Comparison of ENCODE assay signal across 15 mouse cellular contexts in the genomic region with DNA sequence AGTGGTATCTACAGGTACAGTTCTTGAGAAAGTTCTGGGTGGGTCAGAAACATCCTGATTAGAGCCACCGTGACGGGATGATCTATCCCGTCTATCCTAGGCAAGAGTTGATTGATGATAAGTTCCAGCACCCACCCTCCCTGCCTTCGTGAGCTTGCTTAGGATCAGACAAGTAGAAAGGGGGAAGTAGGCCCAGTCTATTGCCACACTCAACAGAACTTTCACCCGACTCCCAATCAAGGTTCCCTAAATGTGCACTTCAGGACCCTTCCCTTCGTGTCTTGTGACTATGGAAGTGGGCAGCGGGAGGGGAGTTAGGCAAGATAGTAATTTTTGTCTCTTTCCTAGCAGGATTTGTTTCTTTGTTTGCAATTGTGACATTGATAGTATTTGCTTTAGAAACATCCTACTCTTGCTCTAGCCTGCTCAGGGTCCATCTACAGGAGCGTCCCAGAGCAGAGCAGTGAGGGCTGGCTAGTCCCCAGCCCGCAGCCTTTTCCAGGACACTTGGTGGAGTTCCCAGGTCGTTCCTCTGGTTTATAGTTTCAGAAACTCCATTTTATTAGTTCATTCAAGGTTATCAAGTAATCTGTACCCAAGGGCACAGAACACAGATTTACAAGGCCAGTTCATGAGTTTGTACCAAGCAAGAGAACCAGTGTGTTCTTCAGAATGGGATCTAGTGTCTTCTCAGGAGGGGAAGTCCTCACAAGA. TPM values are rescaled to one million over a fixed set of nuclear protein-coding genes. Genes with fewer than 3 reads are reported as not detected.
DNase-seq lines count a peak whose midpoint lies in the region; ATAC-seq lines count a peak whose summit lies in the region.
"Had no signal": no experiment of that assay in that cellular context is flagged by ENCODE, and none has a peak within 500 bp of the region (broad histone marks: within the 10 kb centered on the region; RNA-seq: fewer than 3 reads in every experiment).

No protein-coding gene starts in this region.

- intact Hi-C loops in gastrocnemius, postnatal 14 days (cut with DNase I; ENCODE audit: low total_unique reads), result no loop called here

- peak; percentile 59 to 76 for DNase-seq in adrenal gland, adult (ENCODE audit: inconsistent age in 2 of 2, low spot score in 1 of 2)
- no peak for DNase-seq in adrenal gland, adult 18-20 months (ENCODE audit: low spot score in 2 of 2)
- peak; percentile 9 for DNase-seq in lung, postnatal 25 days (ENCODE audit: low spot score)
- no peak for DNase-seq in lung, postnatal 10 days
- peak; percentile 27 for DNase-seq in gastrocnemius, postnatal 14 days
- DNase-seq: cerebellum, postnatal 10 days; forebrain, postnatal 0 days; kidney, postnatal 14 days; left cerebral cortex, postnatal 4 days; right cerebral cortex, adult 18-20 months had no signal

- peak; percentile 46; the same call in 1 of the 2 replicates for ATAC-seq in neutrophil, adult 5-6 weeks (ENCODE audit: extremely low read depth, insufficient number of reproducible peaks, low FRiP score, poor library complexity, severe bottlenecking)
- ATAC-seq in inflammation-experienced regulatory T-cells, adult 6 months, result no peak
- no peak for ATAC-seq in megakaryocyte-erythroid progenitor cell, adult 5-6 weeks (replicated peaks; ENCODE audit: low FRiP score, low TSS enrichment, poor library complexity, severe bottlenecking)
- ATAC-seq: activated CD4-positive, CD25-positive, alpha-beta regulatory T cell, adult 4 months; forebrain, postnatal 0 days; intestine, postnatal 0 days had no signal

RNA-seq across cellular contexts. Expression of gene Tfrc, which starts 13.4 kb away (rescaled TPM):
- total RNA-seq in adrenal gland, adult 18-20 months (2021), result 10 to 100 TPM; 19.8 to 34.3 TPM
- total RNA-seq in gastrocnemius, postnatal 14 days (2021), result 100 to 1,000 TPM; 285 to 408 TPM
- 60.2 and 66.8 TPM in 2 replicates for total RNA-seq in neutrophil, adult 5-6 weeks (2017)
- 10 to 100 TPM; 15.9 to 22.7 (median 17.9) TPM for polyA plus RNA-seq in inflammation-experienced regulatory T-cells, adult 6 months (2017; shearing (Covaris generic))
- total RNA-seq in megakaryocyte-erythroid progenitor cell, adult 5-6 weeks (2014; fragmentation: Nextera tagmentation), result 316 and 327 TPM in 2 replicates
- 261 and 333 TPM in 2 replicates for total RNA-seq in megakaryocyte-erythroid progenitor cell, adult 5-6 weeks (2017)

RNA-seq across cellular contexts. Expression of gene Tnk2, which starts 48.4 kb away (rescaled TPM):
- total RNA-seq in adrenal gland, adult 18-20 months (2021), result 10 to 100 TPM; 29.9 to 33.1 TPM
- total RNA-seq in gastrocnemius, postnatal 14 days (2021), result 10 to 100 TPM; 34.6 to 42.8 TPM
- total RNA-seq in neutrophil, adult 5-6 weeks (2017), result 26.4 and 29.8 TPM in 2 replicates
- 10 to 100 TPM in 1 of 3 experiments, 1 to 10 TPM in 2; 7.2 to 10.1 (median 8.6) TPM for polyA plus RNA-seq in inflammation-experienced regulatory T-cells, adult 6 months (2017; shearing (Covaris generic))
- 45.7 and 54.4 TPM in 2 replicates for total RNA-seq in megakaryocyte-erythroid progenitor cell, adult 5-6 weeks (2014; fragmentation: Nextera tagmentation)
- total RNA-seq in megakaryocyte-erythroid progenitor cell, adult 5-6 weeks (2017), result 27.7 and 28.6 TPM in 2 replicates

Comparison
In these comparisons a context has a peak if more than half of its experiments do, and no peak if none do; other contexts are left out.
1. DNase-seq: peak in adrenal gland, adult (2 of 2), lung, postnatal 25 days (single experiment) and gastrocnemius, postnatal 14 days (single experiment); none in adrenal gland, adult 18-20 months (0 of 2) and lung, postnatal 10 days (single experiment).